Mouse (Mus musculus) adrenal gland, postnatal 14 days (tissue): ENCODE results near the gene Senp1. TPM values are rescaled to one million over a fixed set of nuclear protein-coding genes. Genes with fewer than 3 reads are reported as not detected.

Experiments
- DNase-seq: peaks from one replicate; pipeline ENCODE4 v3.0.0; 2021; ENCODE audit warnings: mixed read lengths
- total RNA-seq: library from RNA; stranded (reverse); gene quantifications from 2 replicates; pipeline ENCODE4 v1.2.3, GENCODE M21; 2021

The Senp1 gene
- total RNA-seq, 1 experiment from 2014 or later: 17.6 TPM

DNA sequence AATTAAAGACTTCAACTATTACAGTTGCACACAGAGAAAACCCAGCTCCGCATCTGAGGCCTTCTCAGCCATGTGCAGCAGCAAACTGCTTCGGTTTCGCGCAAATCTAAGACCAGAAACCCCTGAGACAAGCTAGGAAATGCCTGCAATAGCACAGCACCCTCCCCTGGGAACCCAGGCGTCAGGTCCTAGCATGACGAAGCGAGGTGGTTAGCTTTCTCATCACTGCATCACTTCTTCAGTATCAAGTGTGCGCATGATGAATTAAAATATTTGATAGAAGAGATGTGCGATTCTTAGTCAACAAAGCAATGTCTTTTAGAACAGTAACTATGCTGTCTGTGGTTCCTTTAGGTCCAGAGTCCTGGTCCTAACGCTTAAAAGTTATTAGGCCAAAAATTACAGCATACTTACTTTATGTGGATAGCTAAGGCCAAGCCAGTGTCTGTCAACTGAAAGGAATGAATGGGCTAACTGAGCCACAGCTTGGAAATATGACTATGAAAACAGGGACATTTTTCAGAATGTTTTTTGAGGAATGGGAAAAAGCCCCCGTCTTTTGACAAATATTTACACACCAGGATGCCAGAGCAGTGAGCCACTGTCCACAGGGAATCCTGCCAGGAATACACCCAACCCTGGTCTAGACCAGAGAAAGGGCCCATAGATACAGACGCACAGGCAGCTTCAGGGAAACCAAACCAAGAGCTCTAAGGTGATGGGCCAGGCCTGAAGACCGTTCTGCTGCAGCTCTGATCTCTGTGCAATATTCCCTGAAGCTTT is 44.4 kb downstream of the Senp1 start:
- no peak for DNase-seq

DNA sequence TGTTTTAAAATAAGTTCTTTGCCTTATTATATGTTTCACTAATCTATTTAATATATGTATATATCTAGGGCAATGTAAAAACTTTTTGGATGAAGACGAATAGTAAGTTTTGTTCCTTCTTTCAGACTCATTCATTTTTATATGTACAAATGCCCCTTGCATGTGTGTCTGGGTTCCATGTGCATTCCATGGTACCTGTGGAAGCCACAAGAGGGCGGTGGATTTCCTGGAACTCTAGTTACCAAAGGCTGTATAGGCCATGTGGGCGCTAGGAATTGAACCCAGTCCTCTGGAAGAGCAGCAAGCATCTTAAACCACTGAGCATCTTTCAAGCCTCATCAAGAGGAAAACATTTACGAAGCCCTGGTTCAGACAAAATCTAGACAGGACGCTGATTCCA is 49.2 kb downstream of the Senp1 start:
- DNase-seq: no peak

DNA sequence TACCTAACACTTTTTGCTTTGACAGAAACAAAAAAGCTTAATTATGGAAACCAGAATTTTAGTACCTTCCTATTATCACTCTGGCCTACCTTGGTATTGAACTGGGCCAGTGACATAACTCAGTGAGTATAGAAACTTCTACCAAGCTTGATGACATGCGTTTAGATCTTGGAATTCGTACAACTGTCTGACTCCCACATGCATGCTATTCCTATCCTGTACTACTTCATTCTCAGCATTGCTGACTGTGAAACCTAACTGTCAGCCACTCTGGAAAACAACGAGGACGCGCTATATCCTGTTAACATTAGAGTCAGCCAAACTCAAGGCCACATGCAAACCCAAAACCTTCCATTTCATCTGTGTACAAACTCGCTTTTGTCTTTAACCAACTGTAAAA is 49.6 kb downstream of the Senp1 start:
- DNase-seq: no peak

DNA sequence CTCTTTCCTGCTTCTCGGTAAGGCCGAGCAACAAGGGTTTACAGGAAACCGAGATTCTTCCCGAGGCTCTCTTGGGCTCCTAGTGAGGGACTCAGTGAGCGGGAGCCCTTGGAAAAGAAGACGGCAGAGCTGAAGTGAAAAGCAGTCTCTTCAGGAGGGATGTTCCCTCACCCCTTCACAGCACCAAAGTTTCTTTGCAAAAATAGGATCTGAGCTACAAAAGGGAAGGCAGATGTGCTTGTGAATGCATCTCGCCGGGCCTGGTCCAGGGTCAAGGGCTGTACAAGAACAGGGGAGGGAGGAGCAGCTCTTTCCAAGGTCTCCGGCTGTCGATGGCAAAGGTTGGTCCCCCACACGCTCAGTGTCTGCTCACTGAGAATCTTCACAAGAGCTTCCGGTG is 51.0 kb downstream of the Senp1 start:
- no peak for DNase-seq

DNA sequence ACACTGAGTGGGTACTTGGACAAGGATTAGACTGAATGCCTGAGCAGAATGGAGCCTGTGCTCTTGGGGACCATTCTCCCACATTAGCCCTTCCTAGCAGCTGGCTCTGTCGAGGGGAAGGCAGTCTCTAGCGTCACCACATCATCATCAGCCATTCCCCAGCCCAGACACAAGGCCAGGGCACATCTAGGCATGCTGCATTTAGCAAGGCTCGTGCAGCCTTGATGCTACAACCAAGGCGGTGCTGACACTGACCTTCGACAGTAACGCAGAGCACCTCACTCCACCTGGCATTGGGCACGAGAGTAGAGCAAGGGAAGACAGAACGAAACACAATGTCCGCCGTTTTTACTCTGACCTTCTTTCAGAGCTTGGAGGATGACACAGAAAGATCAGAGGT is 53.9 kb downstream of the Senp1 start:
- DNase-seq: peak; percentile 34

DNA sequence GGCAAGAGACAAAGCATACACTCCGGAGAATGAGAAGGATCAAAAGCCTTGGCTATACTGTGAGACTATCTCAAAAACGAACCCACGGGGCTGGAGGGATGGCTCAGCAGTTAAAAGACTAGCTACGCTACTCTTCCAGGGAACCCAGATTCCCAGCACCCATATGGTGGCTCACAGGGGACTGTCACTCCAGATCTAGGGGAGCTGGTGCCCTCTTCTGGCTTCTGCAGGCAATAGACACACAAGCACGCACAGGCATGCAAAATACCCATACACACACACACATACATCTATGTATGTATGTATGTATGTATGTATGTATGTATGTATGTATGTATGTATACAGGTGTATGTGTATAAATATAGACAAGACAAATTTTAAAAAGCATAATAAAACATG is 57.0 kb downstream of the Senp1 start:
- peak; percentile 1 for DNase-seq

DNA sequence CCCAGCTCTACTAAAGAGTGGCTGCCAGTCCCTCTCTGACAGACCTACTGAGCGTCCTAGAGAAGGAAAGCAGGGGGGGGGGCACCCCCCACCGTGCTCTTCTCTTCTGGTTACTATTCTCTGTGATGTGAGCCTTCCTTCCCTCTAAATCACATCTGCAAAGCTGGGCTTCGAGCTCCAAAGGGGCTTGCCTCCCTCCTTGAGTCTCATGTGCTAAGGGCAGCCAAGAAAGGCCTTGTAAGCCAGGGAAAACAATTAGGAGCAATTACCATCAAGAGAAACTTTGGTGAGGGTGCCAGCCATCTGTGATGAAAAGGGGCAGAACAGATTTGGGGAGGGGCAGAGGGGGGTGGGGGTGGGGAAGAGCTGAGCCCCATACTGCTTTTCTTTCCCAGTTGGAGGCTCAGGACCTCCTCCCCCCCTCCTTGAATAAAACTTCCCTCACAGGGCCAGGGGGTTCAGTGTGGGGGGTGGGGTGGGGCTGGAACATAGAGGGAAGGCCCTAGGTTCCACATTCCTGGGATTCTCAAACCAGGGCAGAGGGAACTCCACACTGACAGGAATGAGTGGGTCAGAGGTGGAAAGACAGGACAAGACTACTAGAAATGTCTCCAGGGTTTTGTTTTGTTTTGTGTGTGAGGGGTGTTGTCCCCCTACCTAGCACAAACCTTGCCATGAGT is 58.3 kb downstream of the Senp1 start:
- DNase-seq: peak; percentile 1

DNA sequence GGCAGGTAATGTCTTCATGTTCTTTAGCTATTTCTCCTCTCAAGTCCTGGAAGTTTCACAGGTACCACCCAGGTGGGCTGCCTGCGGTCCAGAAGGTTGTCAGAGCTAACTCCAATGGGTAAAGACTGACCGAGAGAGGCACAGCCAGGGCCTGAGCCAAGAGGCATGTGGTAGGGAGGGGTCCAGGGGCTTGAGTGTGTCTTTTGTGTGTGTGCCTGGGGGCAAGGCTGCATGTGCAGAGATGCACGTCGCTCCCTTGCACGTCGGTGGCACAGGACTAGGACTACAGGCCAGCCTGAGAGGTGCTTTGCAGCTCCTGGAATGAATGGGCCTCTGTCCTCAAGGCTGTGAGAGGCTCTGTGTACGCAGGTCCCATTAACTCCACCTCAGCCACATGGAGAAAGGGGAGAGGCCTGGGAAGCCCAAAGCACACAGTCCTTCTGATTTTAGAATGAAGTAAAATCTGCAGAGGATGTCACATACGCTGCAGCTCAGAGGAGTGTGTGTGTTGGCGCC is 60.3 kb downstream of the Senp1 start:
- DNase-seq: no peak

DNA sequence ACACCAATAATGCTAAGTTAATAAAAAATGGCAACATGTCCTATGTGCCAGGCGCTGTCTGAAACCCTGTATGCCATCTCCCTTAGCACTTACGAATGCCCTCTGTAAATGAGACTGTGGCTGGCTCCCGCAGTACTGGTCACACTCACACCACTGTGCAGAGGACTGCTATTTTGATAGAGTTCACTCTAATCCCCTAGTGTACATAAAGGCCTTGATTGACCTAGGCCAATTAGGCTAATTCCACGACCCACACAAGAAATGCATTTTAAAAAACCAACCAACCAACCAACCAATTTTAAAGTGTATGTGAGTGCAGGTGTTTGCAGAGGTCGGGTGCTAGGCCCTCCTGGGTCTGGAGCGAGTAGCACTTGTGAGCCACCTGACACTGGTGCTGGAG is 63.7 kb downstream of the Senp1 start:
- no peak for DNase-seq

DNA sequence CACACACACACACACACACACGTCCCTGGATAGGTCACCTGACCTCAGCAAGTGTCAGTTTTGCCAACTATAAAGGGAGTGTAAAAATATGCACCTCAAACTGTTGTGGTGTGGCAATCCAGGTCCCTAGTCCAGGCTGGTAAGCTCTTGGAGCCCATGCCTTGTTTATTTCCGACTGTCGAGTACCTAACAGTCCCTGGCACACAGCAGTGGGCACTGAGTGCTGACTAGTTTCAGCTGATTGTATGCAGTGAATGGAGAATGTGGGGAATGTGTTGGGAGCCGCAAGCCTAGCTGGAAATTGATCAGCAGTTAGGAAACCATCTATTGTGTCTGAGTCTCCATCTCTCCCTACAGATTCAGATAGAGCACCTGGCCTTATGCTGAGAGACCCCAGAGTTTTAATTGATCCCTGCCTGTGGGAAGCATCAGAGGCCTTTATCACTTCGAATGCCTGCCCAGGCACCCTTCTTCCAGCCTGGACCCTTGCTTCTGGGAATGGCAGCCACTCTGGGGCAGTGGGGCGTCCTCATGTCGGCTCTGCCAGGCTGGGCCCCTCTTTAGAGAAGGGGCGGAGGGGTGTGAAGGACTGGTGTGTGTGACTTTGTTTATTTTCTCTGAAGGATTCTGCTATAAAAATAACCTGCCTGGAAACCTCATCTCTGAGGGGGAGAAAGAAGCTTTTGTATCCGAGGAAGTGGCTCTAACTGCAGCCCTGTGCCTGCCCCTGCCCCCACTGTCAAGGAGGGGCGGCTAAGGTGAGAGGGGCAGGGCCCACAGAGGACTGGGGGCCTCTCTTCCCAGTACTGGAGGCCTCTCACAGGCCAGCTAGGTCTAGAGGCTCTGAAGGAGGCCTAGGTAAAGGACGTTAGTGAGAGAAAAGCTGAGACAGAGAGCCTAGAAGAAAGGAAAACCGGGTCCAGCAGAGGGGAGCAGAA is 66.3 kb downstream of the Senp1 start:
- no peak for DNase-seq

DNA sequence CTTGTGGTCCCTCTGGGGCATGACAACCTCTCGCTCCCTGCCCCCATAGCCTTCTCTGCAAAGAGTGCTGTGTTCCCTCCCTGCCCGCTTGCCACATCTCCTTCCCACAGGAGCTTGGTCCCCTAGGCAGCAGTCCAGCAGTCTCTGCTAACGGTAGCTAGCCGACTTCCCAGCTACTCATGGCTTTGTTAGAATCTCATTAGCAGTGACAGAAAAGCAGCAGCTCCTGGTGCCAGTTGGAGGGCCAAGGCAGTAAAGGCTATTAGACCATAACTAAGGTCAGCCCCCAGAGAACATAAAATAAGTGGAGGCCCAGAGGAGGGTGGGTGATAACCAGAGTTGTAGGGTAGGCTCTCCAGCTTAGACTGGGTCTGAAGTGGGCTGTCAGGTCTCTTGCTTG is 67.9 kb downstream of the Senp1 start:
- peak; percentile 63 for DNase-seq

DNA sequence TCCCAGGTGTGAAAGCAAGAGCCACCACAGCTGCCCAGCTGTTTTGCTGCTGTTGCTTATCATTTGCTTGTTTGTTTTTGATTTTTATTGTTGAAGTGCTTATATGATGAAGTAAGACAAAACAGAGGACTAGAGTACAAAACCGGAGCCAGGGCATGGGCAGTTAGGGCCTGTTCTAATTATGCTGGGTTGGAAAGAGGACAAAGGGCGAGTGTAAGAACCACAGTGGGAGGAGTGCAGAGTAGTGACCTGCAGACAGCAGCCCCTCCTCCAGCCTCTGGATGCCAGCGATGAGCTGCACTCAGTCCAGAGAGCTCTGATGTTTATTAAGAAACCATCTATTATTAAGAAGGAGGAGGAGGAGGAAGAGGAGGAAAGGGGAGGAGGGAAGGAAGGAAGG is 70.4 kb downstream of the Senp1 start:
- DNase-seq: no peak

DNA sequence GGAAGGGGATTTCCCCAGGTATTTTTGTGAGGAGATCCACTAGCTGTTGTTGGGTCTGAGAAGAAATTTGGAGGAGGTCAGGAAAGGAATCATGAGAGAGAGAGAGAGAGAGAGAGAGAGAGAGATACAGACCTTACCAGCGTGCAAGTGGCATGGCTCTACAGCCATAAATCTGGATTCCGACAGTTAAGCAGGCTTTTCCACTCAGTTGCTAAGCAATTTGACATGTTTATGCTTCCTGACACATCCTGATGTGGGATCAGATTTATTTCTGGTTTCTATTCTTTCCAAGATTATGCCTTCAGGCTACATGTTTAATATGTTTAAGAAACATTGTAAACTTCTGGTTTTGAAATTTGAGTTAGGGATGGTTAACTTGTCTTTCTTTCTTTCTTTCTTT is 71.7 kb downstream of the Senp1 start:
- DNase-seq: no peak

DNA sequence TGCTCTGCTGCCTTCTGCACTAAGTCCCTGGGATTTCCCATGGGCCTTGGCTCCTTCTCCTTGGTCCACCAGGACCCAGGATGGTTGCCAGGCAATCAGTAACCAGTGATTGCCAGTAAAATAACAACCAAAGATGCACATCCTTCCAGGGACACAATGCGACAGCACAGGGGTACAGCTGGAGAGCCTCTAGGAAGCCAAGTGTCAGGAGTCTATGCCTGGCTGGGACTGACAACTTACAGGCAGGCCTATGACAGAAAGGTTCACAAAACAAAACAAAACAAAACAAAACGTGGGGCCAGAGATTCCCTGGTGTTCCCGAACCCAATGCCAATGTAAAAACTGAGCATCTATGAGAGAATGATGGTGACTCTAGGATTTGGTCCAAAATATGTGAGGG is 74.5 kb downstream of the Senp1 start:
- no peak for DNase-seq

DNA sequence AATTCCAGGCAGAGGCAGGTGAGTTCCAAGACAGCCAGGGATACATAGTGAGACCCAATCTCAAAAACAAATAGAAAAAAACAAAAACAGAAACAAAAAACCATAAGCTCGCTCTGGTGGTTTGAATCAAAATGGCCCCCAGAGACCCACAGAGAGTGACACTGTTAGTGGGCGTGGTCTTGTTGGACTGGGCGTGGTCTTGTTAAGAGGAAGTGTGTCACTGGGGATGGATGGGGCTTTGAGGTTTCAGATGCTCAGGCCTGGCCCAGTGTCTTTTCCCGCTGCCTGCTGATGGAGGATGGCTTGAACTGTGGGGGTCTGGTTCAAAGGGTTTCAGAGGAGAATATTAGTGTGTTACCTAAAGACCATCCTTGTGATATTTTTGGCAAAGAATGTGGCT is 75.6 kb downstream of the Senp1 start:
- DNase-seq: no peak

DNA sequence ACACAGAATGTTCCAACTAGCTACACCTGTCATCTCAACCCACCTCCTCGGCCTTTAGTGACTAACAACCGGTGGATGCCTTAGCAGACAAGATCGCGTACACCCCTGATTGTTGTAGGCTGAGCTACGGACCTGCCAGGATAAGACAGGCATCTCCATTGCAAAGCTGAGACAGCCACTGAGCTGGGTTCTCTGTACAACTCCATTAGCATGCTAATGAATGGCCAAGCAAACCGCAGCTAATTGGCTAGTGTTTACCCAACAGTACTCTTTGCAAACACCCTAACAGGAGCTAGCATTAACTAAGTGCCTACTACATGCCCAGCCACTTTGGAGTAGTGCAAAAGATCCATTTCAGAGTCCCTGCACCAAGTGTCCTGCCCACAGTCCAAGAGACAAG is 80.7 kb downstream of the Senp1 start:
- DNase-seq: no peak

DNA sequence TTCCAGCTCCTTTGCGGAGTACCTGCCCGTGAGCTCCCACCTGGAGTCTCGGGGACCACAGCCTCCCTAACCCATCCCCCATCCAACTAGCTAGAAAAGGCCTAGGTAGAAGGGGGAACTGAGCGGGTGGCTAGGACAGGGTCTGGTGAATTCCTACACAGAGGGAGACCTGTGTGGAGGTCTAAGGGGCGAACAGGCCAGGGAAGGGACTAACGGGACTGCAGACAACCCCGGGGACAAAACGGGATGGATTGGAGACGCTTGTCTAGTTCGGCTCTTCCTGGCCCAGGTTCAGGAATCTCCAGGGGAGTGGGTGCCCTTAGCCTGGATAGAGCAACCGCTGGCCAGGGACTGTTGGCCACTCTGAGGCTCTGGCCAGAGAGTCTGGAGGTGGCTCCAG is 88.4 kb downstream of the Senp1 start:
- no peak for DNase-seq

DNA sequence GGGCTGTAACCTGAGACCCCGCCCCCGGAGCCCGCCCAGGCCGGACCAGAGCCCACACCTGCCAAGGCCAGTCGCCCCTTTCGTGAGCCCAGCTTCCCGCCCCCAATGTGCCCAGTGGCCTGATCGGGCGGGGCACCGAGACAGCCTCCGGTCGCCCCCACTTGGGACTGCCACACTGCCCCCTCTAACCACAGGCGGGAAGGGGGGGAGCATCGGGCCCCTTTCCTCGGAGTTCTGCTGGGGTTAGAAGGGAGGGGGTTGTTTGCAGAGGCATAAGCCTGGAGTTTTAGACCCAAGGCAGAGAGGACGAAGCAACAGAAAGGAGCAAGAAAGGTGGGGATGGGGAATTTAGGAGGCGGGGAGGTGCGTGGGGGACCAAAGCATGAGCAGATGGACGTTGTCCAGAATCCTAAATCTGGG is 88.8 kb downstream of the Senp1 start:
- DNase-seq: no peak

DNA sequence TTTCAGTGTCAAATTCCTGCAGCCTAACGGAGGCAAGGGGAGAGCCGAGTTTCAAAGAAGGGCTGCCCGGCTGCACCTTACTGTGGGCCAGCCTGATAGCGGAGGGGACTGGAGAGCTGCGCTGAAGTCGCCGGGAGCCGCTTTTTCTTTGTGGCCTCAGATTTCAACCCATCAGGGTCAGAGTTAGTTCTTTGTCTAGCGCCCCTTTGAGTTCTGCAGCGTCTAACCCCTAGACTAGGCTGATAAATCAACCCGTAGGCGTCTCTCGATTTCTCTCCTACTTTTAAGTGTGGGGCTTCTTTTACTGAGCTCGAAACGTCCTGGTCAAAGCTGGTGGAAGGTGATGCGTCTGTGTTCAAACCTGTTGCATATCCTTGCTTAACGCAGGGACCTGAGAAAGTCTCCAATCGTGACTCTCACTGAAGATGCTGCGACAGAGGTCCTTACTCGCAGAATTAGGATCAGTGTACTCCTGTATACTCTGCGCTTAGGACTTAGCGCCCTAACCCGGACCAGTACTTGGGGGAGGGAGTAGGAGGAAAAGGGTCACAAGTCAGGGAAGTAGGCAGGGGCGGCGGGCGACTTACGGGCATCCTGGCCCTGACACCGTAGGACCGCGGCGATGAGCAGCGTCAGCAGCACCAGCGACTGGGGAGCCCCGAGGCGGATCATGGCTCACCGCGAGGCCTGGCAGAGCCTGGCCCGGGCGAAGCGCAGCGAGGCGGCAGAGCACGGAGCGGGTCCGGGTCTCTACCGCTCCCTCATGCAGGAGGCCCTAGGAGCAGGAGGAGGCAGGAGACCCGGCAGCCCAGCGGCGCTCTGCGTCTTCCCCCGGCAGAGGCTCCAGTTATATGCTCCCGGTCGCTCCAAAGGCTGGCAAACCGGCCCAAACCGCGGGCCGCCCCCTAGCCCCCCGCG is 89.5 kb downstream of the Senp1 start, which contains the start of gene Col2a1:
Col2a1 (minus strand) TSS at position 874 of the 918 bp plus-strand sequence.
- peak; percentile 41 for DNase-seq

DNA sequence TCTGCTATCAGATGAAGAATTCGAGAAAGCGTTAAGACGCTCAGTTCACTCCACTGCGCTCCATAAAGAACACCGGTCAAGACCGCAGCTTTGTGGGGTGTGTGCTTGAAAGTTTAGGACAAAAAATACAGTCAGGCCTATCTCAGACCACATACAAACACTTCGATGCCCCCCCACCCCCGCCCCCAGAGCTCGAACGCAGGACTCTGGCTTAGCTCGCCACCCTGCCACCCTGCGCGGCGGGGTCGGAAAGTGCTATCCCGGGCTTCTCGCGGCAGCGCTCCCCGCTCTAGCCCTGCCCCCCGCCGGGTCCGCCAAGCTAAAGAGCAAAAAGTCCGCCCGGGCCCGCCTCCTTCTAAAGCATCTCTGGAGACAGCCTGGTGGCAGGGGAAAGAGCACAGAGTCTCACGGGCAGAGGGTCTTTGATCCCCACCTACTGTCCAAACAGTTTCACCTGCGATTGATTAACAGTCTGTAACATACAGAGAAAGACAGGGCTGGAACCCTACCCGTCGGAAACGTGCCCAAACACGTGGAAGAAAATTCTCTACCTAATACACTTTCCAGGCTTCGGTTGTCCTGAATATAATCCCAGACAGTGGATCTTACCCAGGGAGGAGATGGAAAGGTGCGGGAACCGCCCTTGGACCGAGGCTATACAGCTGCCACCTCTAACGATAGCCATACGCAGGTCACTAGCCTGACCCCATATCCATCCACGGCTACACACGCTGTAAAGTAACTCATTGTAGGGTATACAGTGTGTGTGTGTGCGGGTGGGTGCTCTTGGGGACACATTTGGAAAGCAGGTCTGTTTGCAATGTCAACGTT is 90.3 kb downstream of the Senp1 start:
- peak; percentile 51 for DNase-seq
